Mouse (Mus musculus) E14TG2a.4 (cell line): ENCODE data around the gene Tead1.

ENCODE experiments used
- CTCF ChIP-seq: conservative IDR thresholded peaks from 2 replicates; pipeline ENCODE4 v1.5.1; 2014; ENCODE audit warnings: low read length
- NANOG ChIP-seq: IDR thresholded peaks from 2 replicates; pipeline ENCODE4 v1.6.1; 2014; ENCODE audit warnings: borderline replicate concordance, low read length, mixed read lengths
- POU5F1 ChIP-seq: IDR thresholded peaks from 2 replicates; pipeline ENCODE4 v1.6.1; 2014; ENCODE audit warnings: low read length, borderline replicate concordance

DNA sequence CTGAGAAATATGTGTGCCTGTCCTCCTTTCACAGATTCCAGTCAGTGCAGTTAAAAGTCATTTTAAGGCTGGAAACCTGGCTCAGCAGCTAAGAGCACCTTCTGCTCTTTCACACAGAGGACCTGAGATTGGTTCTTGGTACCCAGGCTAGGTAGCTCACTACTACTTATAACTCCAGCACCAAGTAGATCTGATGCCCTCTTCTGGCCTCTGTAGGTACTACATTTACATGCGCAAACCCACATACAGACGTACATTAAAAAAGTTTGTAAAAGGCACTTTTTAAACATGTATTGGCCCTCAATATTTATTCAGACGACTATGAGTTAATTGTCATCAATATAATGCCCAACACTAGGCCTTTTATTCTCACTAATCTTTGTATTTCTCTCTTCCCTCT lies 105.2 kb downstream of the Tead1 start:
- peak; percentile 77 for TF ChIP-seq CTCF
- TF ChIP-seq NANOG, result no peak
- TF ChIP-seq POU5F1, result no peak
